Mouse (Mus musculus) kidney, embryonic 14.5 days (tissue): ENCODE measurements around the gene Gm10375. TPM values are rescaled to one million over a fixed set of nuclear protein-coding genes. Genes with fewer than 3 reads are reported as not detected.
"Not testable (repeated sequence)": the region's sequence is repeated elsewhere in the genome, so short reads cannot be mapped to it uniquely, and the experiment has no call there.

ENCODE experiments used
- ATAC-seq: fragments of 200-750 bp; cut with Nextera tagmentation; 2 replicates; pipeline ENCODE4 v1.8.0; 2017; ENCODE audit warnings: moderate number of reproducible peaks, mild to moderate bottlenecking, moderate TSS enrichment, moderate library complexity; ENCODE audit not compliant: low FRiP score, low TSS enrichment
- H3K27ac ChIP-seq: fragments of 300-500 bp; sonication (generic); 2 replicates; pipeline ENCODE4 v1.5.1; 2014; ENCODE audit warnings: low read depth, mild to moderate bottlenecking, low read length, moderate library complexity, mixed read lengths
- H3K27me3 ChIP-seq: fragments of 300-500 bp; sonication (generic); 2 replicates; pipeline ENCODE4 v1.6.1; 2014; ENCODE audit warnings: mild to moderate bottlenecking, low read length; ENCODE audit not compliant: control insufficient read depth, insufficient read depth
- H3K36me3 ChIP-seq: fragments of 300-500 bp; sonication (generic); 2 replicates; pipeline ENCODE4 v1.6.1; 2014; ENCODE audit warnings: low read length, mixed read lengths; ENCODE audit not compliant: control insufficient read depth, insufficient read depth
- H3K4me1 ChIP-seq: fragments of 300-500 bp; sonication (generic); 2 replicates; pipeline ENCODE4 v1.6.1; 2014; ENCODE audit warnings: low read length, mixed read lengths; ENCODE audit not compliant: control insufficient read depth, insufficient read depth
- H3K4me2 ChIP-seq: fragments of 300-500 bp; sonication (generic); replicated peaks from 2 replicates; pipeline ENCODE4 v1.6.1; 2014; ENCODE audit warnings: low read depth, mild to moderate bottlenecking, low read length
- H3K4me3 ChIP-seq: fragments of 300-500 bp; sonication (generic); 2 replicates; pipeline ENCODE4 v1.5.1; 2014; ENCODE audit warnings: mild to moderate bottlenecking, low read length
- H3K9ac ChIP-seq: fragments of 300-500 bp; sonication (generic); 2 replicates; pipeline ENCODE4 v1.6.1; 2014; ENCODE audit warnings: low read depth, mild to moderate bottlenecking, low read length, moderate library complexity
- H3K9me3 ChIP-seq: fragments of 300-500 bp; sonication (generic); 2 replicates; pipeline ENCODE4 v1.6.1; 2016; ENCODE audit warnings: low read length; ENCODE audit not compliant: control insufficient read depth
- WGBS: fragments of 180-500 bp; shearing (Covaris S2); extraction: QIAGEN DNeasy Blood & Tissue Kit; methylation state at CpG from one replicate; pipeline ENCODE4 v1.1.7; 2014; 5-methylcytosine and 5-hydroxymethylcytosine counted together
- polyA plus RNA-seq: library from polyadenylated mRNA; unstranded; fragments of >200 nt; fragmentation: Nextera tagmentation; extraction: Ambion mirVana; gene quantifications from 2 replicates; pipeline ENCODE4 v1.2.1, GENCODE M21; 2014

Gm10375 gene
- polyA plus RNA-seq: not detected in 2 replicates

- H3K9ac ChIP-seq, H3K27me3 ChIP-seq, H3K36me3 ChIP-seq, H3K4me1 ChIP-seq, H3K9me3 ChIP-seq, H3K4me2 ChIP-seq, H3K27ac ChIP-seq, ATAC-seq, H3K4me3 ChIP-seq: not testable (repeated sequence)
Observed at GRCm38 (mm10) chr14:43607913-43608312, at the start of gene Gm10375. Gene Gm10375, minus strand, starts transcription at chr14:43608013.

GRCm38 (mm10) chr14:43579046-43579445 lies 28.8 kb downstream of the Gm10375 start, which contains the start of gene Gm17654:
Gene Gm17654, minus strand, starts transcription at chr14:43579146.
- not testable (repeated sequence) for H3K4me2 ChIP-seq, H3K9me3 ChIP-seq, H3K36me3 ChIP-seq, H3K4me3 ChIP-seq, H3K27me3 ChIP-seq, ATAC-seq, H3K4me1 ChIP-seq, H3K9ac ChIP-seq, H3K27ac ChIP-seq
- 71% methylated on average over 1 of the region's 2 CpGs for WGBS

GRCm38 (mm10) chr14:43577969-43578368 lies 29.8 kb downstream of the Gm10375 start:
- ATAC-seq, H3K4me1 ChIP-seq: not testable (repeated sequence)
- WGBS: 100% methylated on average over 3 of the region's 4 CpGs

More at GRCm38 (mm10) chr14:43577969-43578368, 29.8 kb downstream of the Gm10375 start:
- not testable (repeated sequence) for H3K27ac ChIP-seq, H3K9me3 ChIP-seq, H3K27me3 ChIP-seq, H3K4me3 ChIP-seq, H3K9ac ChIP-seq, H3K4me2 ChIP-seq, H3K36me3 ChIP-seq

Other genes with a start within 250 kb of the Gm10375 start
- not detected in 2 replicates for gene Gm8138, start 191.7 kb downstream of the Gm10375 start, polyA plus RNA-seq
- gene Gm5799, start 64.4 kb downstream of the Gm10375 start, polyA plus RNA-seq: not detected in 2 replicates
- gene Gm17654, start 28.9 kb downstream of the Gm10375 start, polyA plus RNA-seq: not detected in 2 replicates
- not detected in 2 replicates for gene Gm8165, start 69.2 kb upstream of the Gm10375 start, polyA plus RNA-seq
- 1.2 and 1.4 TPM in 2 replicates for gene Gm7324, start 89.8 kb upstream of the Gm10375 start, polyA plus RNA-seq
- not detected in 2 replicates for gene Gm16506, start 119.5 kb upstream of the Gm10375 start, polyA plus RNA-seq
- not detected in 2 replicates for gene Gm6526, start 139.9 kb upstream of the Gm10375 start, polyA plus RNA-seq
- gene Gm8180, start 176.7 kb upstream of the Gm10375 start, polyA plus RNA-seq: not detected in 2 replicates